In the genomic region with DNA sequence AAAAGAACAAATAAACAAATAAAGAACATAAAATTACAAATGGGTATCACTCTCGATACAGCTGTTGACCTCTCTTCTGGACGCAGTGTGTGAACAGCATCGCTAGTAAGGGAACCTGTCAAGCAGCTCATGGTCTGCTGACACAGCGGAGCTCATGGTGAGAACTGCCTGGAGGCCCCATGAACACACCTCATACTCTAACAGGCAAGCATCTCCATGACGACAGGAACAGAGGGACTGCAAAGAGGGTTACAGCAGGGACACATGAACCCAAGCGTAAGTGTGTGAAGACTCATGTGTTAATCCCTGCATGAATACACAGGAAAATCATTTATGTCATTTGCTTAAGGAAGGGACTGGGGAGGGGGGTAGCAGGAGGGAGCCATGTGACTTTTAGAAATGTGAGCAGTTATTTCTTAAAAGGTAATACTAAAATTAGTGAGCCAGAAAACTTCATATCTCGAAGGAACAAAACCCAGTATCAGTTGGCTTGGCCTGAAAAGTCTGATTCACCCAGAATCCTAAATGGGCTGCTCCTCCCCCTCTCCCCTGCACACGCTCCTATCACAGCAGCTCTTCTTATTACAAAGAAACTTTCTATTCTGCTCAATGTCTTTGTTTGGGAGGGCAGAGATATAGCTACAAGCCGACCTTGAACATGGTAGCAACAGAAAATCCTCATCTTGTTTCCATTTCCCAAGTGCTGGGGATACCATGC, we compare ENCODE assay signal across 10 mouse cellular contexts. TPM values are rescaled to one million over a fixed set of nuclear protein-coding genes. Genes with fewer than 3 reads are reported as not detected.
DNase-seq lines count a peak whose midpoint lies in the region; ATAC-seq and TF ChIP-seq lines count a peak whose summit lies in the region.
"Had no signal": no experiment of that assay in that cellular context is flagged by ENCODE, and none has a peak within 500 bp of the region (broad histone marks: within the 10 kb centered on the region; RNA-seq: fewer than 3 reads in every experiment).

No protein-coding gene starts in this region.

- 56% methylated on average over 9 of the region's 9 CpGs for WGBS in hindbrain, embryonic 16.5 days
- WGBS in hindbrain, embryonic 14.5 days, result 55% methylated on average over 9 of the region's 9 CpGs
- 65% methylated on average over 9 of the region's 9 CpGs for WGBS in liver, embryonic 16.5 days (ENCODE audit: insufficient replicate concordance)

- H3K27me3 ChIP-seq in hindbrain, embryonic 16.5 days (replicated peaks; ENCODE audit: control insufficient read depth, insufficient read depth, low read length), result no peaks in the 10 kb centered on the region
- no peaks in the 10 kb centered on the region for H3K27me3 ChIP-seq in hindbrain, embryonic 14.5 days (ENCODE audit: control insufficient read depth, insufficient read depth, low read length)
- no peaks in the 10 kb centered on the region for H3K27me3 ChIP-seq in testis, adult 2 months (ENCODE audit: control insufficient read depth, insufficient read depth, low read length)
- no peaks in the 10 kb centered on the region for H3K27me3 ChIP-seq in liver, embryonic 16.5 days (ENCODE audit: control insufficient read depth, insufficient read depth, low read depth, low read length)
- H3K27me3 ChIP-seq: CH12.LX; limb, embryonic 13.5 days had no signal

- peaks cover 4% of the 10 kb centered on the region; the same call in 1 of the 2 replicates for H3K4me1 ChIP-seq in hindbrain, embryonic 16.5 days (ENCODE audit: control insufficient read depth, insufficient read depth, low read depth, low read length)
- H3K4me1 ChIP-seq in hindbrain, embryonic 14.5 days (replicated peaks; ENCODE audit: control insufficient read depth, insufficient read depth, low read length), result 0 out of 2 replicates have a peak, but pooled peaks cover 5% of the 10 kb centered on the region
- peaks cover 2% of the 10 kb centered on the region for H3K4me1 ChIP-seq in testis, adult 2 months (ENCODE audit: control insufficient read depth, insufficient read depth, low read length)
- H3K4me1 ChIP-seq in liver, embryonic 16.5 days (ENCODE audit: control insufficient read depth, low read depth, low read length), result peaks cover 21% of the 10 kb centered on the region
- H3K4me1 ChIP-seq: limb, embryonic 13.5 days had no signal

- ATAC-seq in hindbrain, embryonic 16.5 days, result no peak
- ATAC-seq in hindbrain, embryonic 14.5 days (ENCODE audit: low FRiP score), result no peak
- ATAC-seq in liver, embryonic 16.5 days (ENCODE audit: low read depth), result no peak

- H3K4me2 ChIP-seq in hindbrain, embryonic 16.5 days (ENCODE audit: low read length), result no peak overlapping the region
- no peak overlapping the region for H3K4me2 ChIP-seq in hindbrain, embryonic 14.5 days (replicated peaks)
- H3K4me2 ChIP-seq in liver, embryonic 16.5 days (ENCODE audit: low read depth, low read length), result peak overlapping the region; percentile 11; the same call in 1 of the 2 replicates
- H3K4me2 ChIP-seq: limb, embryonic 13.5 days had no signal

- no peak for TF ChIP-seq POLR2A in testis, adult 2 months (IDR thresholded peaks at IDR 0.05; ENCODE audit: control insufficient read depth, low read depth, low read length)

- no peak overlapping the region for H3K27ac ChIP-seq in hindbrain, embryonic 16.5 days (ENCODE audit: low read depth, low read length)
- H3K27ac ChIP-seq in hindbrain, embryonic 14.5 days, result no peak overlapping the region
- peak overlapping the region; percentile 51; the same call in 1 of the 2 replicates for H3K27ac ChIP-seq in testis, adult 2 months (ENCODE audit: control insufficient read depth, insufficient read depth, low read depth, low read length)
- H3K27ac ChIP-seq in liver, embryonic 16.5 days (ENCODE audit: low read length), result no peak overlapping the region
- H3K27ac ChIP-seq: limb, embryonic 13.5 days had no signal

- H3K36me3 ChIP-seq in hindbrain, embryonic 16.5 days (ENCODE audit: control insufficient read depth, insufficient read depth, low read length), result peaks cover 48% of the 10 kb centered on the region
- peaks cover 85% of the 10 kb centered on the region for H3K36me3 ChIP-seq in hindbrain, embryonic 14.5 days (replicated peaks; ENCODE audit: control insufficient read depth, insufficient read depth)
- H3K36me3 ChIP-seq in testis, adult 2 months (ENCODE audit: control insufficient read depth, insufficient read depth, low read length), result peaks cover 5% of the 10 kb centered on the region
- H3K36me3 ChIP-seq in liver, embryonic 16.5 days (ENCODE audit: control insufficient read depth, insufficient read depth), result peaks cover 66% of the 10 kb centered on the region

- no peak for DNase-seq in hindbrain, embryonic 14.5 days (ENCODE audit: low spot score)
- no peak for DNase-seq in testis, postnatal 10 days (ENCODE audit: low spot score)
- no peak for DNase-seq in right cerebral cortex, postnatal 25 days
- DNase-seq in layer of hippocampus, postnatal 36 days, result no peak
- DNase-seq: heart, adult 18-20 months had no signal

- no peak for TF ChIP-seq CTCF in testis, adult 2 months (IDR thresholded peaks at IDR 0.05; ENCODE audit: control insufficient read depth, insufficient read depth, insufficient replicate concordance, low read depth, low read length)

- no peak overlapping the region for H3K4me3 ChIP-seq in hindbrain, embryonic 16.5 days (ENCODE audit: low read length)
- no peak overlapping the region for H3K4me3 ChIP-seq in hindbrain, embryonic 14.5 days (replicated peaks; ENCODE audit: low read length)
- no peak overlapping the region for H3K4me3 ChIP-seq in testis, adult 2 months (ENCODE audit: control insufficient read depth, low read depth, low read length)
- H3K4me3 ChIP-seq in liver, embryonic 16.5 days (ENCODE audit: low read depth, low read length), result no peak overlapping the region
- H3K4me3 ChIP-seq: limb, embryonic 13.5 days had no signal

- H3K9me3 ChIP-seq in hindbrain, embryonic 16.5 days (ENCODE audit: control insufficient read depth, low read length), result no peaks in the 10 kb centered on the region
- H3K9me3 ChIP-seq in hindbrain, embryonic 14.5 days (ENCODE audit: control insufficient read depth, low read length), result no peaks in the 10 kb centered on the region
- H3K9me3 ChIP-seq in liver, embryonic 16.5 days (replicated peaks; ENCODE audit: control insufficient read depth, low read length), result no peaks in the 10 kb centered on the region
- H3K9me3 ChIP-seq: limb, embryonic 13.5 days had no signal

- H3K9ac ChIP-seq in hindbrain, embryonic 16.5 days (ENCODE audit: low read depth, low read length), result peak overlapping the region; percentile 1; the same call in 1 of the 2 replicates
- H3K9ac ChIP-seq in hindbrain, embryonic 14.5 days, result no peak overlapping the region
- no peak overlapping the region for H3K9ac ChIP-seq in liver, embryonic 16.5 days (ENCODE audit: low read depth, low read length)
- H3K9ac ChIP-seq: limb, embryonic 13.5 days had no signal

RNA-seq across cellular contexts. Expression of gene Znfx1, which starts 9.5 kb away (rescaled TPM):
- 6.8 and 7.6 TPM in 2 replicates for polyA plus RNA-seq in hindbrain, embryonic 16.5 days (2015; fragmentation: Nextera tagmentation; extraction: Ambion mirVana)
- 8.7 and 9.8 TPM in 2 replicates for polyA plus RNA-seq in hindbrain, embryonic 14.5 days (2014; fragmentation: Nextera tagmentation; extraction: Ambion mirVana)
- polyA plus RNA-seq in testis, adult 2 months (2012; rRNA removed), result 42.7 and 43.3 TPM in 2 replicates
- polyA plus RNA-seq in liver, embryonic 16.5 days (2015; fragmentation: Nextera tagmentation; extraction: Ambion mirVana), result 10.2 and 11.8 TPM in 2 replicates
- total RNA-seq in layer of hippocampus, postnatal 36 days (2021), result 10 to 100 TPM; 42.7 to 49.1 TPM

RNA-seq across cellular contexts. Expression of gene Ddx27, which starts 38.3 kb away (rescaled TPM):
- 34.9 and 38.1 TPM in 2 replicates for polyA plus RNA-seq in hindbrain, embryonic 16.5 days (2015; fragmentation: Nextera tagmentation; extraction: Ambion mirVana)
- 28.1 and 29.3 TPM in 2 replicates for polyA plus RNA-seq in hindbrain, embryonic 14.5 days (2014; fragmentation: Nextera tagmentation; extraction: Ambion mirVana)
- 17.5 and 19.1 TPM in 2 replicates for polyA plus RNA-seq in testis, adult 2 months (2012; rRNA removed)
- 32.9 and 36.0 TPM in 2 replicates for polyA plus RNA-seq in liver, embryonic 16.5 days (2015; fragmentation: Nextera tagmentation; extraction: Ambion mirVana)
- 10 to 100 TPM; 28.6 to 34.2 TPM for total RNA-seq in layer of hippocampus, postnatal 36 days (2021)

RNA-seq across cellular contexts. Expression of gene Stau1, which starts 57.2 kb away (rescaled TPM):
- 104 and 113 TPM in 2 replicates for polyA plus RNA-seq in hindbrain, embryonic 16.5 days (2015; fragmentation: Nextera tagmentation; extraction: Ambion mirVana)
- 103 and 107 TPM in 2 replicates for polyA plus RNA-seq in hindbrain, embryonic 14.5 days (2014; fragmentation: Nextera tagmentation; extraction: Ambion mirVana)
- polyA plus RNA-seq in testis, adult 2 months (2012; rRNA removed), result 20.9 and 21.7 TPM in 2 replicates
- 27.7 and 29.6 TPM in 2 replicates for polyA plus RNA-seq in liver, embryonic 16.5 days (2015; fragmentation: Nextera tagmentation; extraction: Ambion mirVana)
- 10 to 100 TPM; 59.0 to 67.2 TPM for total RNA-seq in layer of hippocampus, postnatal 36 days (2021)
